Mouse (Mus musculus): ENCODE results near the gene Igsf11. TPM values are rescaled to one million over a fixed set of nuclear protein-coding genes. Genes with fewer than 3 reads are reported as not detected.

The Igsf11 gene
- polyA plus RNA-seq, 1 experiment from 2014 or later, result 2.0 TPM

DNA sequence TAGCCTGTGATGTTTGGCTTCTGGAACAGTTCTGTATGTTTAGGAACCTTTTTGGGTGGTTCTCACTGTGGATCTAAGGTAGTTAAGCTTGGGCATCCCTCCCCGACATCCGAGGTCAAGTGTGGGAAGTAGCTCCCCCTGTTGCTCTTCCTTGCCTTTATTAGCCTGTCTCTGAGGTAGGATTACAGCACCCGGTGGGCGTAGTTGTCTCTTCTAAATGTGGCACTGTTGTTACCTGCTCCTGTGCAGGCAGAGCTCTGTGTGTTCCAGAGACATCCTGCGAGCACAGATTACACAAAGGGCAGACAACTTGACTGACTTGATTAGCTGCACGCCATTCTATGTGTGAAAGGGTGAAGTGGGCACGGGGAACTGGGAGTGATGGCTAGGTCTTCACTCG lies 68.1 kb downstream of the Igsf11 start:
- ATAC-seq (ENCODE audit: low FRiP score) (no peak), DNase-seq (ENCODE audit: low spot score, missing footprints) (no peak)
- Histone ChIP-seq H3K4me1 (ENCODE audit: control insufficient read depth, insufficient read depth, low read length) (no peaks in the 10 kb centered on the region), H3K4me3 (ENCODE audit: low read depth, low read length) (no peak overlapping the region), H3K27me3 (ENCODE audit: control insufficient read depth, insufficient read depth, low read length) (no peaks in the 10 kb centered on the region), H3K27ac (ENCODE audit: low read depth, low read length) (no peak overlapping the region), H3K9ac (ENCODE audit: low read length) (no peak overlapping the region), H3K9me3 (ENCODE audit: control insufficient read depth, low read length) (no peaks in the 10 kb centered on the region), H3K36me3 (ENCODE audit: control insufficient read depth, insufficient read depth, low read length) (no peaks in the 10 kb centered on the region), H3K4me2 (no peak overlapping the region)
- WGBS, result 77% methylated on average over 8 of the region's 8 CpGs

- H3K4me2 ChIP-seq, result no peak overlapping the region
- H3K4me1 ChIP-seq (ENCODE audit: control insufficient read depth, insufficient read depth, low read length), result no peaks in the 10 kb centered on the region
- DNase-seq (ENCODE audit: low spot score, missing footprints) (no peak), ATAC-seq (ENCODE audit: low FRiP score) (no peak)
- H3K36me3 ChIP-seq (ENCODE audit: control insufficient read depth, insufficient read depth, low read length), result no peaks in the 10 kb centered on the region
- H3K4me3 ChIP-seq (ENCODE audit: low read depth, low read length), result no peak overlapping the region
- WGBS, result 88% methylated on average over 2 of the region's 2 CpGs
- no peak overlapping the region for H3K27ac ChIP-seq (ENCODE audit: low read depth, low read length)
- no peaks in the 10 kb centered on the region for H3K27me3 ChIP-seq (ENCODE audit: control insufficient read depth, insufficient read depth, low read length)
- H3K9ac ChIP-seq (ENCODE audit: low read length), result no peak overlapping the region
- H3K9me3 ChIP-seq (ENCODE audit: control insufficient read depth, low read length), result no peaks in the 10 kb centered on the region
These were observed 69.4 kb downstream of the Igsf11 start for GRCm38 (mm10) chr16:38961865-38962264.

DNA sequence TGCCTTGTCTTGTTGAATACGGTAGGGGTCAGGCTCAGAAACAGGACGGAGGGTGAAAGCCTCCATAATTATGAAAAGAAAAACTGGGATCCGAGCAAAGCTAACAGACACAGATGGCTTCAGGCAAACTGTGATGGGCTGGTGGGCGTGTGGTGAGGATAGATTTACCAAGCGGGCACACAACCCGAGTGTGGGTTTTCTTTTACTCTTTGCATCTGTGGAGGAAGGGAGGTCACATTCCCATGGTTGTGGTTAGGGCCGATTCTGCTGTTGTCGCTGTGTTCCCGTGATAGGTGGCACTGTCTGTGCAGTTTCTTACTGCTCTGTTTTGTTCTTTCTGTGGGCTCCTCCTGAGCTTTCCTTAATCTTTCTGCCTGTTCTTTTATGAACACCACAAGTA lies 70.2 kb downstream of the Igsf11 start:
- Histone ChIP-seq H3K9ac (ENCODE audit: low read length) (no peak overlapping the region), H3K9me3 (ENCODE audit: control insufficient read depth, low read length) (no peaks in the 10 kb centered on the region), H3K4me3 (ENCODE audit: low read depth, low read length) (no peak overlapping the region), H3K36me3 (ENCODE audit: control insufficient read depth, insufficient read depth, low read length) (no peaks in the 10 kb centered on the region), H3K4me1 (ENCODE audit: control insufficient read depth, insufficient read depth, low read length) (no peaks in the 10 kb centered on the region), H3K27ac (ENCODE audit: low read depth, low read length) (no peak overlapping the region), H3K4me2 (no peak overlapping the region), H3K27me3 (ENCODE audit: control insufficient read depth, insufficient read depth, low read length) (no peaks in the 10 kb centered on the region)
- DNase-seq (ENCODE audit: low spot score, missing footprints), result no peak
- no peak for ATAC-seq (ENCODE audit: low FRiP score)
- WGBS, result 73% methylated on average over 9 of the region's 9 CpGs

DNA sequence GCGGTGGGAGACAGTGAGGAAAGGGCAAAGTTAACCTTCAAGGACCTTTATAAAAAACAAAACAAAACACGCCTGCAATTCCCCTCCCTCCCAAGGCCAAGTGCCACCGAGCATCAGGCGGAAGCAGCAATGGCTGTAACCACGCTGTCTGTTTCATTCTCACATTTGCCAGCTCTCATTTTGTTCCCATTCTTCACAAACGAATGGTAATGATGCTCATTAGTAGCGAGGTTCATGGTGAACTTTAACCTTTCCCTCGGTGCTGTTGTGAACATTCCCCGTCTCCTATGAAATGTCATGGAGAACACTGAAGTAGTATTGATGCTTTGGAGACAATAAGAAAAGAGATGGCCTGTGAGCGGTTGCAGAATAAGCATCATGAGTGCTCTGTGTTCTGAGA lies 74.6 kb downstream of the Igsf11 start:
- H3K27ac ChIP-seq (ENCODE audit: low read depth, low read length), result no peak overlapping the region
- H3K4me3 ChIP-seq (ENCODE audit: low read depth, low read length), result no peak overlapping the region
- WGBS, result 89% methylated on average over 10 of the region's 10 CpGs
- H3K4me2 ChIP-seq, result no peak overlapping the region
- H3K36me3 ChIP-seq (ENCODE audit: control insufficient read depth, insufficient read depth, low read length), result no peaks in the 10 kb centered on the region
- H3K9me3 ChIP-seq (ENCODE audit: control insufficient read depth, low read length), result no peaks in the 10 kb centered on the region
- no peaks in the 10 kb centered on the region for H3K27me3 ChIP-seq (ENCODE audit: control insufficient read depth, insufficient read depth, low read length)
- no peaks in the 10 kb centered on the region for H3K4me1 ChIP-seq (ENCODE audit: control insufficient read depth, insufficient read depth, low read length)
- no peak overlapping the region for H3K9ac ChIP-seq (ENCODE audit: low read length)
- no peak for ATAC-seq (ENCODE audit: low FRiP score)
- no peak for DNase-seq (ENCODE audit: low spot score, missing footprints)

GRCm38 (mm10) chr16:38976151-38976550 lies 83.7 kb downstream of the Igsf11 start:
- WGBS, result 77% methylated on average over 13 of the region's 13 CpGs
- H3K36me3 ChIP-seq (ENCODE audit: control insufficient read depth, insufficient read depth, low read length), result no peaks in the 10 kb centered on the region
- no peaks in the 10 kb centered on the region for H3K9me3 ChIP-seq (ENCODE audit: control insufficient read depth, low read length)
- no peaks in the 10 kb centered on the region for H3K4me1 ChIP-seq (ENCODE audit: control insufficient read depth, insufficient read depth, low read length)
- H3K4me2 ChIP-seq, result no peak overlapping the region
- H3K27ac ChIP-seq (ENCODE audit: low read depth, low read length), result no peak overlapping the region
- H3K4me3 ChIP-seq (ENCODE audit: low read depth, low read length), result no peak overlapping the region
- no peak for ATAC-seq (ENCODE audit: low FRiP score)
- no peak for DNase-seq (ENCODE audit: low spot score, missing footprints)
- H3K27me3 ChIP-seq (ENCODE audit: control insufficient read depth, insufficient read depth, low read length), result no peaks in the 10 kb centered on the region
- no peak overlapping the region for H3K9ac ChIP-seq (ENCODE audit: low read length)

DNA sequence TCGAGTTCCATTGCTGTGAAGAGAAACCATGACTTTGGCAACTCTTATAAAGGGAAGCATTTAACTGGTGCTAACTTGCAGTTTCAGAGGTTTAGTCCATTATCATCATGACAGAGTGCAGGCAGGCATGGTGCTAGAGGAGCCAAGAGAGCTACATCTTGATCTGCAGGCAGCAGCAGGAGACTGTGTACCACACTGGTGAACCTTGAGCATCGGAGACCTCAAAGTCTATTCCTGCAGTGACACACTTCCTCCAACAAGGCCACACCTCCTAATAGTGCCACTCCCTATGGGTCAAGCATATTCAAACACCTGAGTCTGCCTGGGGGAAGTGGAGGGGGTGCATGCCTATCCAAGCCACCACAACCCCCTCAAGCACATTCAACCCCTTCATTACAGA lies 86.1 kb downstream of the Igsf11 start:
- no peak overlapping the region for H3K9ac ChIP-seq (ENCODE audit: low read length)
- 89% methylated on average over 2 of the region's 2 CpGs for WGBS
- no peak for ATAC-seq (ENCODE audit: low FRiP score)
- peaks cover 3% of the 10 kb centered on the region; the same call in 1 of the 2 replicates for H3K4me1 ChIP-seq (ENCODE audit: control insufficient read depth, insufficient read depth, low read length)
- no peak overlapping the region for H3K4me2 ChIP-seq
- H3K27me3 ChIP-seq (ENCODE audit: control insufficient read depth, insufficient read depth, low read length), result no peaks in the 10 kb centered on the region
- H3K9me3 ChIP-seq (ENCODE audit: control insufficient read depth, low read length), result no peaks in the 10 kb centered on the region
- no peak overlapping the region for H3K27ac ChIP-seq (ENCODE audit: low read depth, low read length)
- no peak overlapping the region for H3K4me3 ChIP-seq (ENCODE audit: low read depth, low read length)
- H3K36me3 ChIP-seq (ENCODE audit: control insufficient read depth, insufficient read depth, low read length), result no peaks in the 10 kb centered on the region
- no peak for DNase-seq (ENCODE audit: low spot score, missing footprints)

- H3K4me1 ChIP-seq (ENCODE audit: control insufficient read depth, insufficient read depth, low read length), result peaks cover 3% of the 10 kb centered on the region; the same call in 1 of the 2 replicates
- peak; percentile 77 for DNase-seq (ENCODE audit: low spot score, missing footprints)
- no peak overlapping the region for H3K27ac ChIP-seq (ENCODE audit: low read depth, low read length)
These were observed 88.1 kb downstream of the Igsf11 start for GRCm38 (mm10) chr16:38980546-38980945.

DNA sequence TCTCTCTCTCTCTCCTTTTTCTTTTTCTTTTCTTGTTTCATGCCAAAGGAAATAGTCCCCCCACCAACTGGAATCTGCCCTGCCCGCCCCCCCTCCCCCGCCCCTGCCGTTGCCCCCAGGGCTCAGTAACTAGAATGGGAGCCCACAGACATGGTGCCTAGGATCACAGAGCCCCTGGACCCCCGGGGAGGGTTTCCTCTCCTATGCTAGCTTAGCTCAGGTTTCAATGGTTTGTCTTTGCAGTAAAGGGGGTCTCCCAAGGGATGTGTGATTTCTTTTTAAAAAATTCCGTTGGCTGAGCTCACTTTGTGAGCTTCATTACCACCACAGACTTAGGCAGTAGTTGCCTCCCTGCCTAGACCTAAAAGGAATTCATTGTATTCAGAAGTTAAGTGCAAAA lies 89.6 kb downstream of the Igsf11 start:
- no peak overlapping the region for H3K27ac ChIP-seq (ENCODE audit: low read depth, low read length)
- no peak overlapping the region for H3K4me2 ChIP-seq
- no peaks in the 10 kb centered on the region for H3K36me3 ChIP-seq (ENCODE audit: control insufficient read depth, insufficient read depth, low read length)
- no peak for ATAC-seq (ENCODE audit: low FRiP score)
- H3K27me3 ChIP-seq (ENCODE audit: control insufficient read depth, insufficient read depth, low read length), result no peaks in the 10 kb centered on the region
- peaks cover 3% of the 10 kb centered on the region; the same call in 1 of the 2 replicates for H3K4me1 ChIP-seq (ENCODE audit: control insufficient read depth, insufficient read depth, low read length)
- no peak overlapping the region for H3K9ac ChIP-seq (ENCODE audit: low read length)
- WGBS, result 8% methylated on average over 5 of the region's 5 CpGs
- no peak for DNase-seq (ENCODE audit: low spot score, missing footprints)
- H3K4me3 ChIP-seq (ENCODE audit: low read depth, low read length), result no peak overlapping the region
- H3K9me3 ChIP-seq (ENCODE audit: control insufficient read depth, low read length), result no peaks in the 10 kb centered on the region

More at GRCm38 (mm10) chr16:38980546-38980945, 88.1 kb downstream of the Igsf11 start:
- 47% methylated on average over 5 of the region's 5 CpGs for WGBS
- H3K4me2 ChIP-seq, result no peak overlapping the region
- no peak for ATAC-seq (ENCODE audit: low FRiP score)
- no peaks in the 10 kb centered on the region for H3K27me3 ChIP-seq (ENCODE audit: control insufficient read depth, insufficient read depth, low read length)
- H3K4me3 ChIP-seq (ENCODE audit: low read depth, low read length), result no peak overlapping the region
- no peak overlapping the region for H3K9ac ChIP-seq (ENCODE audit: low read length)
- no peaks in the 10 kb centered on the region for H3K36me3 ChIP-seq (ENCODE audit: control insufficient read depth, insufficient read depth, low read length)
- no peaks in the 10 kb centered on the region for H3K9me3 ChIP-seq (ENCODE audit: control insufficient read depth, low read length)

GRCm38 (mm10) chr16:38982508-38983236 lies 90.2 kb downstream of the Igsf11 start:
- peaks cover 3% of the 10 kb centered on the region; the same call in 1 of the 2 replicates for H3K4me1 ChIP-seq (ENCODE audit: control insufficient read depth, insufficient read depth, low read length)
- H3K4me2 ChIP-seq, result no peak overlapping the region
- no peak overlapping the region for H3K4me3 ChIP-seq (ENCODE audit: low read depth, low read length)
- H3K27ac ChIP-seq (ENCODE audit: low read depth, low read length), result no peak overlapping the region
- H3K36me3 ChIP-seq (ENCODE audit: control insufficient read depth, insufficient read depth, low read length), result no peaks in the 10 kb centered on the region
- peak; percentile 81 for DNase-seq (ENCODE audit: low spot score, missing footprints)
- ATAC-seq (ENCODE audit: low FRiP score), result no peak
- WGBS, result 24% methylated on average over 12 of the region's 12 CpGs
- H3K27me3 ChIP-seq (ENCODE audit: control insufficient read depth, insufficient read depth, low read length), result no peaks in the 10 kb centered on the region
- no peaks in the 10 kb centered on the region for H3K9me3 ChIP-seq (ENCODE audit: control insufficient read depth, low read length)
- H3K9ac ChIP-seq (ENCODE audit: low read length), result no peak overlapping the region

All from midbrain, embryonic 11.5 days (tissue).